Mouse (Mus musculus) urinary bladder, postnatal 25 days (tissue): ENCODE results near the gene Gm9573.

Experiments used
- DNase-seq: peaks from one replicate; pipeline ENCODE4 v3.0.0; 2022; ENCODE audit warnings: low spot score

Gene Gm9573

DNA sequence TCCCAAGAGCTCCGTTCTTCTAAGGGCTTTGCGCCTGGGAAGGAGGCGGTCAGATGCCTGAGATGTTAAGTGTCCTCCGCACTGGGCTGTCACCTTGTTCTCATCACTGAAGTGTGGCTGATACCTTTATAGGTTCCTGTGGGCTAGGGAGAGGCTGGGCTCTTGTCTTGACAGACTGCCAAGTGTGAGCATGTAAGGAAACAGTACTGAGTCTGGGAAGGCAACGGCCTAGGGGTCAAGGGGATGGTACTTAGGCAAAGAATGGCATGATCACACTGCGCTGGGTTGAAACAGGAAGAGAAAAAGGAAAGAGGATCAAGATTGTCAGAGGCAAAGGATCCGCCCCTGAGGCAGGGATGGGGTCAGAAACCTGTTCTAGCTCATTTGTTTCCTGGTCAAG, at the start of gene Gm9573:
Gene Gm9573, minus strand, starts transcription at position 101 of the 400 bp plus-strand sequence.
- no peak for DNase-seq

DNA sequence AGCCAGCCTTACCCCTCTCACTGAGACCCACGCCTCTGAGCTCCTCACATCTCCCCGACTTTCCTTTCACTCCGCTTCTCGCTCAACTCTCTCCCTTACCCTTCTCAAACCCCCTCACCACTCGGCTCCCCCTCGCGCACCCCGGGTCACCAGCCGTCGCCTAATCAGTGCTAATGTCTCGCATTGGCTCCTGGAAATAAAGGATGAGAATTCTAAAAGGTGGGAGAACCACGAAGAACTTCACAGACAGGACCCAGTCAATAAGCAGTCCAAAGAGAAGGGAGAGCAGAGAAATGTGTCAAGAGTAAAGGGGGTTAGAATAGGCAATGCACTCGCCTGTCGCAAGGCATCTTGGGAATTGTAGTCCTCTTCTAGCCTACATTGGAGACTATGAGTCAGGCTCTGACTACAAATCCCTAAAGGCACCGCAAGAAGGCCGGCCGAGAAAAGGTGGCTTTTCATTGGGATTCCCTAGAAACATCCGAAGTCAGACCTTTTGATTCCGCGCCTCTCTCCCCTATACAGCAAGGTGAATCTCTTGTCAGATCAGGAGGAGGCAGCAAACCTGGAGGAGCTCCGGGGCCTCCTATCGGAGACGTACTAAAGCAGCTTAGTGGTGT, 47.1 kb upstream of the Gm9573 start, which contains the start of gene Gtf2h4:
Gene Gtf2h4, minus strand, starts transcription at position 324 of the 620 bp plus-strand sequence.
- DNase-seq: peak; percentile 77

DNA sequence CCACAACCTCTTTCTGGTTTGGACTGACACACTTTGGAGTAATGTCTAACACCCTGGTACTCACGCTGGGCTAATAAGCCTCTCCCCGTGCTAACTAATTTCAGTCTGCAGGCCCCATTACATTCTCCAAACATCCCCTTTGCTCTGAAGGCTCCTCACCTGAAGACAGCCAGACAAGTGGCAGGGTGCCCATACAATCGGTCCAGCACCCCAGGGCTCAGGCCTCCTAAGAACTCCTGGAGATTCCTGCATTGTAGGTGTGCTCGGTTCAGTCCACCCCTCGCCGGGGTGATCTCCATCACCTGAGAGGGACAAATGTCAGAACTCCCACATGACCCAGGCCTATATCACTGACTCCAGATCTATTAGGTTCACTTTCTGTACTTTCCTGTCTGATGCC, 46.1 kb upstream of the Gm9573 start:
- no peak for DNase-seq

- DNase-seq: no peak
Measured at GRCm38 (mm10) chr17:35671846-35672245, 45.4 kb upstream of the Gm9573 start.

DNA sequence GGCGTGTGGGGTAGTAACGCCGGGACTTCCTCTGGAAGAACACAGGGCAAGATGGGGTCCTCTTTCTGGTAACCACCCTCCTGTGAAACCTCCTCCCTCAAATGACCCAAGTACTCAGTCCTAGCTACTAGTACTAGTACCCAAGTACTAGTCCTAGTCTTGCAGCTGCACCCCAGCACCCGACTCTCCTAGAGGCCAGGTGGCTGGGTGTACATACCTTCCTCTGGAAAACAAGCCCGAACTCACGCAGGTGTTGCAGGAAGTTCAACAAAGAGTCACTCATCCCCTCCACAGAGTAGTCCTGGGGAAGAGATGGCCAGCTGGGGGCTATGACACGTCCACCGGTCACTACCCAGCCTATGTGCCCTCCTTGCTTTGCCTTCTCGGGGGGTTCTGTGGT, 43.3 kb upstream of the Gm9573 start:
- no peak for DNase-seq

DNA sequence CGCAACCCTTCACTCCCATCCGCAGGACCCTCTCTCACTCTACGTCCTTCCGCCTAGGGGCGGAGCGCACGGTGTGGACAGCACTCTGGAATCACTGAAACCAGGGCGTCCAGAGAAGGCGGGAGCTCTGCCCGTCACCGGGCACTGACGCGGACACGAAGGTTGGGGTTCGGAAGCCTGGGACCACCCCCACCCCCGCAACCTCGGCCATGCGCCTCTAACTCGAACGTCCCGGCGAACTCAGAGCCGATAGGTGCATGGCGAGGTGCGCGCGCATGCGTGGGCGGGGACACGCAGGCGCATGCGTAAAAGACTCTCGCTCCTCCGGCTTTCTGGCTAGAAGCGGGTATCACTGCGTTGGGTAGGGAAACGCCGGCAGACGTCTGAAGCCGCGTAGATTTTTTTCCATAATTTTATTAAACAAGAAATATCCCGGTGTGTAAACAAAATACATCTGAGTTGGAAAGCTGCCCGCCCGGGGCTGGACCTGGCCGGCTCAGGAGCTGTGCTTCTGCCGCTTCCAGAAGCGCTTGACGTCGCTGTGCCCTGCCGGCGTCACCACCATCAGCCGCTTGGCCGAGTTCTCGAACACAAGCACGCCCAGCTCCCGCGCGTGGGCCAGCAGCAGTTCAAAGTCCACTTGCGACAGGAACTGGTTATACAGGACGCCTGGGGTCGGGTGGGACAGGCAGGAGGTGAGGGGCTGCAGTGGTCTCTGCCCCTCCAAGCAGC, 41.1 kb upstream of the Gm9573 start, which contains the start of gene Vars2:
Gene Vars2, minus strand, starts transcription at position 259 of the 732 bp plus-strand sequence.
- peak; percentile 98 for DNase-seq

DNA sequence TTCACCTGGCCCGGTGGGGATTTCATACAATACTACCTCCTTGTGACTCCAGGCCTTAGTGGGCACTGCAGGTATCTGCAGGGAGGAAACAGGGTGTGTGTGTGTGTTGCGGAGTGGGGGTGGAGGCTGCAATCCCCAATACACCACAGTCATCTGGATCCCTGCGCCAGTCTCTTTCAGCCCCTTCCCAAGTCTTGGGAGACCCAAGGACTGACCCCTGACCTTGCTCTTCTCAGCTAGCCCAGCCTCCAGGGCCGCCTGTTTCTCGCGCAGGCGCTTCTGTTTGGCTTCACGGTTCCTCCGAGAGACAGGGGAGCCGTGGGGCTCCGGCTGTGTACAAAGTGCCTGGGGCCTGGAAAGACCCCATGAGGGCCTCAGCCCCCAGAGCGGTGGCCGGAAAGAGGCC, 40.4 kb upstream of the Gm9573 start:
- DNase-seq: peak; percentile 30

DNA sequence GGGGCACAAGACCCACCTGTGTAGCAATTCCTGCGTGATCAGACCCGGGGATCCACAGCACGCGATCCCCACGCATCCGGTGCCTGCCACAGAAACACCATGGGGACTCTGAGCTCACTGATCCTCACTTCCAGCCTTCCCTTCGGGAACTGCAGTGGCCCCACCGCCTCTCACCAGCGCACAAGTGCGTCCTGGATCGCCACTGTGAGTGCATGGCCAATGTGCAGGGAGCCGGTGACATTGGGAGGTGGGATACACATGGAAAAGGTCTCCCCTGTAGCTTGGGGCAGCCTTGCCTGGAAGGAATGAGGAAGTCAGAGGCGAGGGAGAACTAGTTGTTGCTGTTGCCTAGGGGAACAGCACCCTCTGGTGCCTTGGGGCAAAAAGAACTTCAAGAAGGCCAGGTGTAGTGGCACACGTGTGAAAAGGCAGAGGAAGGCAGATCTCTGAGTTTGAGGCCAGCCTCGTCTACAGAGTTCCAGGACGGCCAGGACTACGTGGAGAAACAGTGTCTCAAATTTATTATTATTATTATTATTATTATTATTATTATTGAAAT, 39.6 kb upstream of the Gm9573 start:
- DNase-seq: peak; percentile 25

- no peak for DNase-seq
Measured at GRCm38 (mm10) chr17:35653086-35653485, 26.6 kb upstream of the Gm9573 start.

- no peak for DNase-seq
Measured at GRCm38 (mm10) chr17:35649429-35649828, 23.0 kb upstream of the Gm9573 start.

DNA sequence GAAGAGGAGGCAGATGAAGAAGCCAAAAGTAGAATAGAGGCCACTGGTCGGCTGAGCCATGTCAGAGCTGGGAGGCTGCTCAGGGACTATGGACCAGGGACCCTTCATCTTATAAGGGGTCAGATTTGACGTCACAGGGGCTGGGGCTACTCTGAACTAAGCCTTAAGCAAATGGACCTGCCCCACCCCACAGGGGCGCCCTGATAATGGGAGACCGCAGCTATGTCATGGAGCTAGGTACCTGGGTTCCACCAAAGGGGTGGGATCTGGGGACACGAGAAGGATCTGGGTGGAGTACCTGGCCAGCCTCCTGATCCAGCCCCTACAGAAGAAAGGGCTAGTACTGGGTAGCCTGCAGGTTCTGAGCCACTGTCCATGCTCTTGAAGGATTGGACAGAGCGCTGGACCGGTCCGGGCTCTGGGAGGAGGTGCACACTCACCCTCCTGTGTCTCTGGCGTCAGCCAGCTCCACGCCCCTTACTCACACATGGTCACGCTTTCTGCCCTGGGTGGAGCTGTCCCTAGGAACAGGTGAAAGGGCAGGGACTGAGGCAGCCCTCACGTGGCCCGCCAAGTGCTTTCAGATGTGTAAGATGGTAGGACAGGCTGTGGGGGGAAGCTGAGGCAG, 17.3 kb upstream of the Gm9573 start, which contains the start of gene Mucl3:
Gene Mucl3, minus strand, starts transcription at position 87 of the 628 bp plus-strand sequence.
- DNase-seq: no peak

DNA sequence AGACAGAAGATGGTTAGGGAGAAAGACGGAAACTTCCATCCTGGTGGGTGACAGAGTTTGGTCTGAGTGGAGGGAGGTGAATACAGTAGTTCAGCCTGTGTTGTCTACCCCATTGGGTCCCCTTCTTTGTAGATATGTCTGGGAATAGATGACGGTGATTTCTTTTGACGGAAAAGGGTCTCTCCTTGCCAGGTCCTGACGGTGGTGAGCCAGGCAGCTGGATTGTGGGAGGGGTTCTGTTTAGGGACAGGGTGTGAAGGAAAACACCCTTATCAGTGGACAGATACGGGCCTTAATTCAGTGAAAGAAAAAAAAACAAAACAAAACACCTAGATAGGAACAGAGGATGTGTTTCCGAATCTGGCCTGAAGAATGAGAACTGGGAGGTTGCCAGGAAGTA, 12.9 kb upstream of the Gm9573 start:
- no peak for DNase-seq

GRCm38 (mm10) chr17:35638475-35639190, 12.2 kb upstream of the Gm9573 start:
- DNase-seq: peak; percentile 31

GRCm38 (mm10) chr17:35636363-35636762, 9.9 kb upstream of the Gm9573 start:
- DNase-seq: peak; percentile 21

DNA sequence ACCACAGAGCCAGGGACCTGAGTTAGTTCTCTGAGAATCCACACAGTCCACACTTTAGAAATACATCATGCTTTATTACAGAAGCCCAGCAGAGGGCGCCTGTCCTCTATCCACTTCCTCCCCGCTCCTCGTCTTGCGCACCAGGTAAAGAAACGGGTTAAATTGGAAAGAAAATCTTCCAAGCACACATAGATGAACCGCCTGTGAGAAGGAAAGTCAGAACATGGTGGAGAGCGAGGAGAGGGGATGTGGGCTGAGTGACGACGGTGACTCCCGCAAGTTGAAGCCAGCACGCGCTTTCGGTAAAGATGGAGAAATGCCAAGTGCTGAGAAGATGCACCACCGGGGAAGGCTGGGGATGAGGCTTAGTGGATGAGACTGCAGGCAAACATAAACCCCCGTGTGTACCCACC, 9.3 kb upstream of the Gm9573 start:
- DNase-seq: peak; percentile 54

GRCm38 (mm10) chr17:35635202-35635601, 8.8 kb upstream of the Gm9573 start:
- DNase-seq: no peak

DNA sequence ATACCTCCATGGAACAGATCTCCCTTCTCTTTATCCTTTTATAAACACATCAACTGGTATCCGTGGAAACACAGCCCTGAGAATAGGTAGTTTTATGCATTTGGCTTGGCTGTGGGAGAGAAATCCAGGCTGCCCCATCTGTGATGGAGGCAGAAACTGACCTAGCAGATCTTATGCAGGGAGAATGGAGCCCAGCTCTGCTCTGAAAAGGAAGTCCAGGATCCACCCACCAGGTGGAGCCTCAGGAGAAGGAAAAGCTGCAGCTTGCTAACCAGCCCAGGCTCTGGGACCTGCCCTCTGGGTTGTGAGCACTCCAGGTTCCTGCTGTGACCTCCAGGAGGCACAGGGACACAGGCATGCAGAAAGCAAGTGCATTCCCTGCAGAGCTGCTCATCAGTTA, 7.6 kb upstream of the Gm9573 start:
- DNase-seq: no peak

GRCm38 (mm10) chr17:35617127-35617526, 9.3 kb downstream of the Gm9573 start:
- DNase-seq: no peak

GRCm38 (mm10) chr17:35601736-35602354, 24.6 kb downstream of the Gm9573 start:
- DNase-seq: no peak

- DNase-seq: no peak
Measured at GRCm38 (mm10) chr17:35601249-35601648, 25.2 kb downstream of the Gm9573 start, which contains the start of gene Sfta2. Sfta2 (plus strand) TSS chr17:35601549.

DNA sequence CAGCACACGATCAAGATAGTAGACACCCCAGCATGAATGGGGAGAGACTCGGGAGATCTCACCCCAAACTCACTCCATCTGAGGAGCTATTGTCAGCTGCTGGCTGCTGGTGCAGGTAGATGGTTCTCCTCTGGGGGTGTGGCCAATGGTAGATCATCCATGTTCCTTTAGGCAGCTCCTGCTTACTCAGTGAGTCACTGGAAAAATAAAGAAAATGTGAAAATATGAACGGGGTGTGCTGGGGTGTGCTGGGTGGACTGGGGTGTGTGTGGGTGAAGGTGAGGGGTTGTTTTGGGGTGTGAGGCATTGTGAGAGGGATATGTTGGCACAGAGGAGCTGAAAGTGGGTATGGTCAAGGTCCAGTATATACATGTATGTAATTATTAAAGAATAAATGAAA, 29.0 kb downstream of the Gm9573 start:
- no peak for DNase-seq
